Mouse (Mus musculus): Measurements from ENCODE around the gene Bud13. TPM values are rescaled to one million over a fixed set of nuclear protein-coding genes. Genes with fewer than 3 reads are reported as not detected.

Bud13 gene
- total and polyA plus RNA-seq, 3 experiments = 13.9 to 26.3 TPM; not detected in 1

DNA sequence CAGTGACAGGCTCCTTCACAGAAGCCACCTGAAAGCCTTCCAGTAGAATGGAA, 47.4 kb upstream of the Bud13 start, which contains the start of gene Apoc3:
Apoc3 (minus strand) TSS at position 41 of the 53 bp plus-strand sequence.
- H3K9ac ChIP-seq (ENCODE audit: control insufficient read depth, low read depth, low read length, poor library complexity, severe bottlenecking) = no peak within 1 kb of the TSS
- H3K36me3 ChIP-seq (ENCODE audit: control insufficient read depth in 1 of 2, insufficient read depth in 2 of 2, low read length in 2 of 2) = no peaks in the 10 kb centered on the region
- H3K9me3 ChIP-seq (replicated peaks; ENCODE audit: insufficient read depth, low read length) = no peaks in the 10 kb centered on the region
- no peaks in the 10 kb centered on the region; the same call in 1 of the 2 replicates for H3K79me2 ChIP-seq (ENCODE audit: control insufficient read depth, insufficient read depth, low read length, poor library complexity)
- DNase-seq (ENCODE audit: low read depth, low spot score) = no peak
- TF ChIP-seq USF2 (IDR thresholded peaks at IDR 0.05; ENCODE audit: borderline replicate concordance in 1 of 2, insufficient read depth in 1 of 2, low read depth in 1 of 2, low read length in 2 of 2) = no peak
- no peak for TF ChIP-seq MXI1 (IDR thresholded peaks at IDR 0.05; ENCODE audit: low read depth, low read length)
- no peak for TF ChIP-seq POLR2AphosphoS5 (IDR thresholded peaks at IDR 0.05; ENCODE audit: borderline replicate concordance, low read depth, low read length)
- TF ChIP-seq TBP (IDR thresholded peaks at IDR 0.05; ENCODE audit: low read depth, low read length) = no peak
- TF ChIP-seq MAX (IDR thresholded peaks at IDR 0.05; ENCODE audit: low read length) = no peak
- no peak for TF ChIP-seq GABPA (IDR thresholded peaks at IDR 0.05; ENCODE audit: low read depth, low read length)
- TF ChIP-seq BHLHE40 (IDR thresholded peaks at IDR 0.05; ENCODE audit: borderline replicate concordance, low read depth, low read length) = no peak
- no peak for TF ChIP-seq JUND (IDR thresholded peaks at IDR 0.05; ENCODE audit: low read depth, low read length)
- no peak for TF ChIP-seq E2F4 (IDR thresholded peaks at IDR 0.05; ENCODE audit: borderline replicate concordance, low read depth, low read length)
- TF ChIP-seq TAL1 (IDR thresholded peaks at IDR 0.05; ENCODE audit: low read length) = no peak
- TF ChIP-seq NRF1 (IDR thresholded peaks at IDR 0.05; ENCODE audit: insufficient read depth, low read depth, low read length, poor library complexity, severe bottlenecking) = no peak
- TF ChIP-seq MAZ (IDR thresholded peaks at IDR 0.05; ENCODE audit: low read depth, low read length) = no peak
- no peak for TF ChIP-seq CHD1 (IDR thresholded peaks at IDR 0.05; ENCODE audit: low read depth, low read length)
- no peak for TF ChIP-seq RAD21 (IDR thresholded peaks at IDR 0.05; ENCODE audit: low read depth, low read length)
- no peak for TF ChIP-seq RCOR1 (IDR thresholded peaks at IDR 0.05; ENCODE audit: low read depth, low read length)
- no peak for TF ChIP-seq KAT2A (conservative IDR thresholded peaks at IDR 0.05; ENCODE audit: low read depth, low read length)
- TF ChIP-seq POLR2AphosphoS2 (IDR thresholded peaks at IDR 0.05; ENCODE audit: low read length) = no peak
- TF ChIP-seq EP300 (IDR thresholded peaks at IDR 0.05; ENCODE audit: low read depth in 1 of 2, low read length in 2 of 2) = no peak
- H3K4me3 ChIP-seq (ENCODE audit: control insufficient read depth in 1 of 2, insufficient read depth in 1 of 2, low read depth in 2 of 2, low read length in 2 of 2) = no peak within 1 kb of the TSS
- H3K4me1 ChIP-seq (ENCODE audit: control insufficient read depth in 1 of 2, insufficient read depth in 2 of 2, low read length in 2 of 2) = 0 out of 4 replicates have a peak, but pooled peaks cover 0 to 3% of the 10 kb centered on the region in 2 experiments
- H3K27me3 ChIP-seq (ENCODE audit: control insufficient read depth in 1 of 2, insufficient read depth in 2 of 2, low read length in 2 of 2) = no peaks in the 10 kb centered on the region
- no peak within 1 kb of the TSS for H3K27ac ChIP-seq (ENCODE audit: control insufficient read depth, low read depth, low read length)

GRCm38 (mm10) chr9:46235649-46236048, 47.2 kb upstream of the Bud13 start:
- H3K36me3 ChIP-seq (ENCODE audit: control insufficient read depth in 1 of 2, insufficient read depth in 2 of 2, low read length in 2 of 2) = no peaks in the 10 kb centered on the region
- H3K4me1 ChIP-seq (ENCODE audit: control insufficient read depth in 1 of 2, insufficient read depth in 2 of 2, low read length in 2 of 2) = 0 out of 4 replicates have a peak, but pooled peaks cover 0 to 3% of the 10 kb centered on the region in 2 experiments
- H3K27ac ChIP-seq (ENCODE audit: control insufficient read depth, low read depth, low read length) = no peak overlapping the region
- H3K4me3 ChIP-seq (ENCODE audit: control insufficient read depth in 1 of 2, insufficient read depth in 1 of 2, low read depth in 2 of 2, low read length in 2 of 2) = no peak overlapping the region
- no peaks in the 10 kb centered on the region for H3K9me3 ChIP-seq (replicated peaks; ENCODE audit: insufficient read depth, low read length)
- no peaks in the 10 kb centered on the region; the same call in 1 of the 2 replicates for H3K79me2 ChIP-seq (ENCODE audit: control insufficient read depth, insufficient read depth, low read length, poor library complexity)
- no peaks in the 10 kb centered on the region for H3K27me3 ChIP-seq (ENCODE audit: control insufficient read depth in 1 of 2, insufficient read depth in 2 of 2, low read length in 2 of 2)
- no peak for DNase-seq (ENCODE audit: low read depth, low spot score)
- H3K9ac ChIP-seq (ENCODE audit: control insufficient read depth, low read depth, low read length, poor library complexity, severe bottlenecking) = no peak overlapping the region
- TF ChIP-seq POLR2AphosphoS5 (IDR thresholded peaks at IDR 0.05; ENCODE audit: borderline replicate concordance, low read depth, low read length) (no peak), SIN3A (IDR thresholded peaks at IDR 0.05; ENCODE audit: low read length) (no peak), JUND (IDR thresholded peaks at IDR 0.05; ENCODE audit: low read depth, low read length) (no peak), TCF12 (IDR thresholded peaks at IDR 0.05; ENCODE audit: low read depth, low read length) (no peak), ZMIZ1 (IDR thresholded peaks at IDR 0.05; ENCODE audit: low read depth, low read length) (no peak), CHD1 (IDR thresholded peaks at IDR 0.05; ENCODE audit: low read depth, low read length) (no peak), ZNF384 (IDR thresholded peaks at IDR 0.05; ENCODE audit: low read depth, low read length) (no peak), MXI1 (IDR thresholded peaks at IDR 0.05; ENCODE audit: low read depth, low read length) (no peak), MYB (IDR thresholded peaks at IDR 0.05; ENCODE audit: low read depth, low read length) (no peak), E2F4 (IDR thresholded peaks at IDR 0.05; ENCODE audit: borderline replicate concordance, low read depth, low read length) (no peak), ZC3H11A (IDR thresholded peaks at IDR 0.05; ENCODE audit: low read depth, low read length) (no peak), TBP (IDR thresholded peaks at IDR 0.05; ENCODE audit: low read depth, low read length) (no peak), USF2 (IDR thresholded peaks at IDR 0.05; ENCODE audit: borderline replicate concordance in 1 of 2, insufficient read depth in 1 of 2, low read depth in 1 of 2, low read length in 2 of 2) (no peak), TAL1 (IDR thresholded peaks at IDR 0.05; ENCODE audit: low read length) (no peak), RCOR1 (IDR thresholded peaks at IDR 0.05; ENCODE audit: low read depth, low read length) (no peak)

Measured in MEL (cell line).